Mouse (Mus musculus): ENCODE results near the gene Ceacam19.

- TF ChIP-seq CTCF (IDR thresholded peaks at IDR 0.05; ENCODE audit: low read depth), result no peak
- no peak for TF ChIP-seq EP300 (IDR thresholded peaks at IDR 0.05; ENCODE audit: low read depth)
Measured at GRCm38 (mm10) chr7:19923354-19923753, 35.6 kb upstream of the Ceacam19 start.

Measured in liver, postnatal 0 days (tissue).